Mouse (Mus musculus): ENCODE results near the gene Pga5. TPM values are rescaled to one million over a fixed set of nuclear protein-coding genes. Genes with fewer than 3 reads are reported as not detected.

Pga5 gene
- not detected in 2 replicates for polyA plus RNA-seq (2014; fragmentation: Nextera tagmentation; extraction: Ambion mirVana)

- H3K9ac ChIP-seq: no peak within 1 kb of the TSS
These were observed at the start of gene Pga5 for GRCm38 (mm10) chr19:10677915-10678771. Gene Pga5, minus strand, starts transcription at chr19:10678071.

GRCm38 (mm10) chr19:10724629-10725363 lies 46.9 kb upstream of the Pga5 start:
- H3K36me3 ChIP-seq (ENCODE audit: insufficient read depth): no peaks in the 10 kb centered on the region
- no peak overlapping the region for H3K4me2 ChIP-seq
- no peak for TF ChIP-seq CTCF (IDR thresholded peaks at IDR 0.05; ENCODE audit: low read depth)
- ATAC-seq (ENCODE audit: insufficient read depth): no peak
- no peak overlapping the region for H3K4me3 ChIP-seq (ENCODE audit: low read depth, low read length)
- H3K4me1 ChIP-seq (ENCODE audit: insufficient read depth): peaks cover 6% of the 10 kb centered on the region
- DNase-seq: no peak
- no peaks in the 10 kb centered on the region for H3K27me3 ChIP-seq (ENCODE audit: insufficient read depth, low read length)
- no peaks in the 10 kb centered on the region for H3K9me3 ChIP-seq (ENCODE audit: low read depth, low read length)
- H3K27ac ChIP-seq (ENCODE audit: low read depth): no peak overlapping the region; the same call in 1 of the 2 replicates
- 65% methylated on average over 13 of the region's 13 CpGs for WGBS
- no peak overlapping the region for H3K9ac ChIP-seq

More at GRCm38 (mm10) chr19:10677915-10678771, at the start of gene Pga5:
- TF ChIP-seq CTCF (IDR thresholded peaks at IDR 0.05; ENCODE audit: low read depth): peak; percentile 93
- no peaks in the 10 kb centered on the region for H3K9me3 ChIP-seq (ENCODE audit: low read depth, low read length)
- no peak within 1 kb of the TSS for H3K4me3 ChIP-seq (ENCODE audit: low read depth, low read length)
- no peak within 1 kb of the TSS for H3K4me2 ChIP-seq
- WGBS: 22% methylated on average over 6 of the region's 6 CpGs
- DNase-seq: peak; percentile 90
- ATAC-seq (ENCODE audit: insufficient read depth): no peak
- no peaks in the 10 kb centered on the region for H3K4me1 ChIP-seq (ENCODE audit: insufficient read depth)
- no peaks in the 10 kb centered on the region for H3K27me3 ChIP-seq (ENCODE audit: insufficient read depth, low read length)
- no peaks in the 10 kb centered on the region for H3K36me3 ChIP-seq (ENCODE audit: insufficient read depth)
- H3K27ac ChIP-seq (ENCODE audit: low read depth): no peak within 1 kb of the TSS

- H3K27ac ChIP-seq (ENCODE audit: low read depth): no peak overlapping the region
- DNase-seq: peak; percentile 47
- 29% methylated on average over 5 of the region's 5 CpGs for WGBS
- TF ChIP-seq CTCF (IDR thresholded peaks at IDR 0.05; ENCODE audit: low read depth): no peak
- no peaks in the 10 kb centered on the region for H3K36me3 ChIP-seq (ENCODE audit: insufficient read depth)
- no peaks in the 10 kb centered on the region for H3K27me3 ChIP-seq (ENCODE audit: insufficient read depth, low read length)
- H3K9ac ChIP-seq: no peak overlapping the region
- no peak overlapping the region for H3K4me2 ChIP-seq
- H3K4me3 ChIP-seq (ENCODE audit: low read depth, low read length): no peak overlapping the region
- H3K4me1 ChIP-seq (ENCODE audit: insufficient read depth): peaks cover 9% of the 10 kb centered on the region
- ATAC-seq (ENCODE audit: insufficient read depth): peak; percentile 45; the same call in 1 of the 2 replicates
- H3K9me3 ChIP-seq (ENCODE audit: low read depth, low read length): no peaks in the 10 kb centered on the region
These were observed 45.8 kb upstream of the Pga5 start for GRCm38 (mm10) chr19:10723649-10724048.

- ATAC-seq (ENCODE audit: insufficient read depth): no peak
- no peak for DNase-seq
- no peaks in the 10 kb centered on the region for H3K9me3 ChIP-seq (ENCODE audit: low read depth, low read length)
- no peak overlapping the region for H3K4me2 ChIP-seq
- no peaks in the 10 kb centered on the region for H3K27me3 ChIP-seq (ENCODE audit: insufficient read depth, low read length)
- TF ChIP-seq CTCF (IDR thresholded peaks at IDR 0.05; ENCODE audit: low read depth): no peak
- 10% methylated on average over 13 of the region's 13 CpGs for WGBS
- H3K27ac ChIP-seq (ENCODE audit: low read depth): no peak overlapping the region
- peaks cover 9% of the 10 kb centered on the region for H3K4me1 ChIP-seq (ENCODE audit: insufficient read depth)
- H3K36me3 ChIP-seq (ENCODE audit: insufficient read depth): no peaks in the 10 kb centered on the region
- no peak overlapping the region for H3K4me3 ChIP-seq (ENCODE audit: low read depth, low read length)
- H3K9ac ChIP-seq: no peak overlapping the region
These were observed 45.2 kb upstream of the Pga5 start for GRCm38 (mm10) chr19:10723084-10723483.

- Histone ChIP-seq H3K9ac (no peak overlapping the region), H3K27me3 (ENCODE audit: insufficient read depth, low read length) (no peaks in the 10 kb centered on the region), H3K4me1 (ENCODE audit: insufficient read depth) (peaks cover 9% of the 10 kb centered on the region), H3K36me3 (ENCODE audit: insufficient read depth) (no peaks in the 10 kb centered on the region), H3K4me3 (ENCODE audit: low read depth, low read length) (no peak overlapping the region), H3K27ac (ENCODE audit: low read depth) (no peak overlapping the region), H3K4me2 (no peak overlapping the region), H3K9me3 (ENCODE audit: low read depth, low read length) (no peaks in the 10 kb centered on the region)
- DNase-seq: no peak
- ATAC-seq (ENCODE audit: insufficient read depth): no peak
- WGBS: 35% methylated on average over 5 of the region's 5 CpGs
- no peak for TF ChIP-seq CTCF (IDR thresholded peaks at IDR 0.05; ENCODE audit: low read depth)
These were observed 43.2 kb upstream of the Pga5 start for GRCm38 (mm10) chr19:10721064-10721463.

- H3K27me3 ChIP-seq (ENCODE audit: insufficient read depth, low read length): no peaks in the 10 kb centered on the region
- H3K4me2 ChIP-seq: no peak overlapping the region
- no peaks in the 10 kb centered on the region for H3K9me3 ChIP-seq (ENCODE audit: low read depth, low read length)
- 19% methylated on average over 3 of the region's 3 CpGs for WGBS
- ATAC-seq (ENCODE audit: insufficient read depth) (no peak), DNase-seq (no peak)
- H3K4me1 ChIP-seq (ENCODE audit: insufficient read depth): peaks cover 9% of the 10 kb centered on the region
- H3K27ac ChIP-seq (ENCODE audit: low read depth): no peak overlapping the region
- TF ChIP-seq CTCF (IDR thresholded peaks at IDR 0.05; ENCODE audit: low read depth): no peak
- no peak overlapping the region for H3K9ac ChIP-seq
- H3K4me3 ChIP-seq (ENCODE audit: low read depth, low read length): no peak overlapping the region
- no peaks in the 10 kb centered on the region for H3K36me3 ChIP-seq (ENCODE audit: insufficient read depth)
These were observed 42.7 kb upstream of the Pga5 start for GRCm38 (mm10) chr19:10720524-10720923.

GRCm38 (mm10) chr19:10719751-10720150 lies 41.9 kb upstream of the Pga5 start:
- no peak for ATAC-seq (ENCODE audit: insufficient read depth)

More at GRCm38 (mm10) chr19:10719751-10720150, 41.9 kb upstream of the Pga5 start:
- H3K27me3 ChIP-seq (ENCODE audit: insufficient read depth, low read length): no peaks in the 10 kb centered on the region
- 0 out of 2 replicates have a peak overlapping the region, but pooled peaks have one; percentile 4 for H3K4me2 ChIP-seq
- H3K9ac ChIP-seq: no peak overlapping the region
- no peak overlapping the region for H3K4me3 ChIP-seq (ENCODE audit: low read depth, low read length)
- no peak for TF ChIP-seq CTCF (IDR thresholded peaks at IDR 0.05; ENCODE audit: low read depth)
- peaks cover 9% of the 10 kb centered on the region for H3K4me1 ChIP-seq (ENCODE audit: insufficient read depth)
- WGBS: 13% methylated on average over 2 of the region's 2 CpGs
- DNase-seq: peak; percentile 47
- H3K27ac ChIP-seq (ENCODE audit: low read depth): no peak overlapping the region
- no peaks in the 10 kb centered on the region for H3K36me3 ChIP-seq (ENCODE audit: insufficient read depth)
- H3K9me3 ChIP-seq (ENCODE audit: low read depth, low read length): no peaks in the 10 kb centered on the region
